Comparison of ENCODE assay signal across 17 mouse cellular contexts in genomic region chr13:46423805-46424204, GRCm38 (mm10). TPM values are rescaled to one million over a fixed set of nuclear protein-coding genes. Genes with fewer than 3 reads are reported as not detected.
"Had no signal": no experiment of that assay in that cellular context is flagged by ENCODE, and none has a peak within 500 bp of the region (broad histone marks: within the 10 kb centered on the region; RNA-seq: fewer than 3 reads in every experiment).

No protein-coding gene starts in this region.

- ATAC-seq: liver, postnatal 0 days; midbrain, embryonic 16.5 days had no signal

- H3K9ac ChIP-seq: kidney, embryonic 15.5 days; limb, embryonic 12.5 days; liver, embryonic 13.5 days; liver, postnatal 0 days; lung, embryonic 15.5 days; midbrain, embryonic 12.5 days; neural tube, embryonic 15.5 days had no signal

- H3K27me3 ChIP-seq: midbrain, embryonic 12.5 days; neural tube, embryonic 15.5 days had no signal

- H3K4me3 ChIP-seq: kidney, embryonic 15.5 days; limb, embryonic 12.5 days; liver, embryonic 13.5 days; lung, embryonic 15.5 days; megakaryocyte, embryonic 14.5 days; midbrain, embryonic 12.5 days; neural tube, embryonic 15.5 days had no signal

- H3K27ac ChIP-seq: kidney, embryonic 15.5 days; limb, embryonic 12.5 days; liver, embryonic 13.5 days; lung, embryonic 15.5 days; macrophage; midbrain, embryonic 12.5 days; neural tube, embryonic 15.5 days; stomach, postnatal 0 days had no signal

- H3K9me3 ChIP-seq: kidney, embryonic 15.5 days; limb, embryonic 12.5 days; liver, embryonic 13.5 days; lung, embryonic 15.5 days; midbrain, embryonic 12.5 days; neural tube, embryonic 15.5 days had no signal

- H3K4me1 ChIP-seq: liver, embryonic 13.5 days had no signal

- H3K4me2 ChIP-seq: kidney, embryonic 15.5 days; limb, embryonic 12.5 days; liver, embryonic 13.5 days; lung, embryonic 15.5 days; midbrain, embryonic 12.5 days; neural tube, embryonic 15.5 days had no signal

- DNase-seq: kidney, postnatal 14 days; layer of hippocampus, adult 9-11 months; layer of hippocampus, postnatal 36 days; liver; liver, embryonic 13.5 days; liver, postnatal 0 days; lung, postnatal 14 days; thymus, postnatal 4 days had no signal

- H3K36me3 ChIP-seq: limb, embryonic 12.5 days; liver, embryonic 13.5 days; lung, embryonic 15.5 days had no signal

RNA-seq across cellular contexts. Expression of gene Rbm24, which starts 5.6 kb away (rescaled TPM):
- polyA plus RNA-seq: macrophage had no signal
